Mouse (Mus musculus): ENCODE measurements around the gene Slc9a8. TPM values are rescaled to one million over a fixed set of nuclear protein-coding genes. Genes with fewer than 3 reads are reported as not detected.

Gene Slc9a8
- total RNA-seq, 2 experiments from 2014 or later = 129 to 194 TPM

GRCm38 (mm10) chr2:167476200-167476688, 54.7 kb downstream of the Slc9a8 start:
- 0 out of 2 replicates have a peak, but pooled peaks have one; percentile 15 for ATAC-seq (replicated peaks; ENCODE audit: low FRiP score, poor library complexity, severe bottlenecking)

GRCm38 (mm10) chr2:167476762-167477161, 55.2 kb downstream of the Slc9a8 start:
- no peak for ATAC-seq (replicated peaks; ENCODE audit: low FRiP score, poor library complexity, severe bottlenecking)

GRCm38 (mm10) chr2:167478128-167478527, 56.6 kb downstream of the Slc9a8 start:
- ATAC-seq (replicated peaks; ENCODE audit: low FRiP score, poor library complexity, severe bottlenecking) = no peak

GRCm38 (mm10) chr2:167479501-167479900, 58.0 kb downstream of the Slc9a8 start:
- no peak for ATAC-seq (replicated peaks; ENCODE audit: low FRiP score, poor library complexity, severe bottlenecking)

- ATAC-seq (replicated peaks; ENCODE audit: low FRiP score, poor library complexity, severe bottlenecking) = no peak
Measured at GRCm38 (mm10) chr2:167482681-167483080, 61.2 kb downstream of the Slc9a8 start.

- no peak for ATAC-seq (replicated peaks; ENCODE audit: low FRiP score, poor library complexity, severe bottlenecking)
Measured at GRCm38 (mm10) chr2:167483081-167483826, 61.7 kb downstream of the Slc9a8 start.

- no peak for ATAC-seq (replicated peaks; ENCODE audit: low FRiP score, poor library complexity, severe bottlenecking)
Measured at GRCm38 (mm10) chr2:167483827-167484410, 62.4 kb downstream of the Slc9a8 start.

- ATAC-seq (replicated peaks; ENCODE audit: low FRiP score, poor library complexity, severe bottlenecking) = no peak
Measured at GRCm38 (mm10) chr2:167484932-167485331, 63.4 kb downstream of the Slc9a8 start.

- ATAC-seq (replicated peaks; ENCODE audit: low FRiP score, poor library complexity, severe bottlenecking) = no peak
Measured at GRCm38 (mm10) chr2:167485501-167486377, 64.2 kb downstream of the Slc9a8 start.

GRCm38 (mm10) chr2:167486573-167486972, 65.1 kb downstream of the Slc9a8 start:
- no peak for ATAC-seq (replicated peaks; ENCODE audit: low FRiP score, poor library complexity, severe bottlenecking)

GRCm38 (mm10) chr2:167487551-167487950, 66.0 kb downstream of the Slc9a8 start:
- no peak for ATAC-seq (replicated peaks; ENCODE audit: low FRiP score, poor library complexity, severe bottlenecking)

GRCm38 (mm10) chr2:167487994-167488393, 66.5 kb downstream of the Slc9a8 start:
- no peak for ATAC-seq (replicated peaks; ENCODE audit: low FRiP score, poor library complexity, severe bottlenecking)

- no peak for ATAC-seq (replicated peaks; ENCODE audit: low FRiP score, poor library complexity, severe bottlenecking)
Measured at GRCm38 (mm10) chr2:167490813-167491525, 69.5 kb downstream of the Slc9a8 start.

- peak; percentile 65 for ATAC-seq (replicated peaks; ENCODE audit: low FRiP score, poor library complexity, severe bottlenecking)
Measured at GRCm38 (mm10) chr2:167491757-167492708, 70.5 kb downstream of the Slc9a8 start, which contains the start of gene Rnf114. Gene Rnf114 (plus strand): TSS chr2:167492645.

GRCm38 (mm10) chr2:167492713-167493636, 71.5 kb downstream of the Slc9a8 start, which contains the start of gene Spata2:
Gene Spata2 (minus strand): TSS chr2:167492887.
- ATAC-seq (replicated peaks; ENCODE audit: low FRiP score, poor library complexity, severe bottlenecking) = peak; percentile 88

GRCm38 (mm10) chr2:167496437-167496836, 74.9 kb downstream of the Slc9a8 start:
- no peak for ATAC-seq (replicated peaks; ENCODE audit: low FRiP score, poor library complexity, severe bottlenecking)

- peak; percentile 63 for ATAC-seq (replicated peaks; ENCODE audit: low FRiP score, poor library complexity, severe bottlenecking)
Measured at GRCm38 (mm10) chr2:167497272-167497671, 75.8 kb downstream of the Slc9a8 start.
